Mouse (Mus musculus) midbrain, embryonic 11.5 days (tissue): ENCODE measurements around the gene Arhgap22. TPM values are rescaled to one million over a fixed set of nuclear protein-coding genes. Genes with fewer than 3 reads are reported as not detected.

Experiments used
- ATAC-seq: fragments of 200-750 bp; cut with Nextera tagmentation; 2 replicates; pipeline ENCODE4 v1.8.0; 2017; ENCODE audit warnings: moderate TSS enrichment, moderate library complexity; ENCODE audit not compliant: low FRiP score
- DNase-seq: peaks from one replicate; pipeline ENCODE4 v3.0.0; 2015; ENCODE audit warnings: low spot score; ENCODE audit errors: missing footprints
- H3K27ac ChIP-seq: fragments of 300-500 bp; sonication (generic); 2 replicates; pipeline ENCODE4 v1.5.1; 2014; ENCODE audit warnings: low read depth, low read length
- H3K27me3 ChIP-seq: fragments of 300-500 bp; sonication (generic); 2 replicates; pipeline ENCODE4 v1.6.1; 2014; ENCODE audit warnings: mild to moderate bottlenecking, low read length, moderate library complexity, mixed read lengths; ENCODE audit not compliant: control insufficient read depth, insufficient read depth
- H3K36me3 ChIP-seq: fragments of 300-500 bp; sonication (generic); 2 replicates; pipeline ENCODE4 v1.6.1; 2014; ENCODE audit warnings: mild to moderate bottlenecking, low read length, moderate library complexity, mixed read lengths; ENCODE audit not compliant: control insufficient read depth, insufficient read depth
- H3K4me1 ChIP-seq: fragments of 300-500 bp; sonication (generic); 2 replicates; pipeline ENCODE4 v1.6.1; 2014; ENCODE audit warnings: low read length; ENCODE audit not compliant: control insufficient read depth, insufficient read depth
- H3K4me2 ChIP-seq: fragments of 300-500 bp; sonication (generic); 2 replicates; pipeline ENCODE4 v1.6.1; 2014; ENCODE audit warnings: mild to moderate bottlenecking, moderate library complexity
- H3K4me3 ChIP-seq: fragments of 300-500 bp; sonication (generic); 2 replicates; pipeline ENCODE4 v1.5.1; 2014; ENCODE audit warnings: low read depth, low read length
- H3K9ac ChIP-seq: fragments of 300-500 bp; sonication (generic); 2 replicates; pipeline ENCODE4 v1.6.1; 2014; ENCODE audit warnings: low read length
- H3K9me3 ChIP-seq: fragments of 300-500 bp; sonication (generic); 2 replicates; pipeline ENCODE4 v1.6.1; 2016; ENCODE audit warnings: low read length; ENCODE audit not compliant: control insufficient read depth
- WGBS: fragments of 180-500 bp; shearing (Covaris S2); extraction: QIAGEN DNeasy Blood & Tissue Kit; methylation state at CpG from one replicate; pipeline ENCODE4 v1.1.7; 2014; 5-methylcytosine and 5-hydroxymethylcytosine counted together
- polyA plus RNA-seq: library from polyadenylated mRNA; unstranded; fragments of >200 nt; fragmentation: Nextera tagmentation; extraction: Ambion mirVana; gene quantifications from 2 replicates; pipeline ENCODE4 v1.2.1, GENCODE M21; 2014

Arhgap22 gene
- polyA plus RNA-seq, 1 experiment from 2014 or later: 1.5 TPM

- DNase-seq (no peak), ATAC-seq (no peak)
- Histone ChIP-seq H3K27me3 (no peaks in the 10 kb centered on the region), H3K36me3 (no peaks in the 10 kb centered on the region), H3K4me2 (no peak overlapping the region), H3K27ac (no peak overlapping the region), H3K9me3 (no peaks in the 10 kb centered on the region), H3K4me1 (peaks cover 2% of the 10 kb centered on the region; the same call in 1 of the 2 replicates), H3K9ac (no peak overlapping the region), H3K4me3 (no peak overlapping the region)
- WGBS: 82% methylated on average over 12 of the region's 12 CpGs
These were observed 144.0 kb downstream of the Arhgap22 start for GRCm38 (mm10) chr14:33357600-33358368.

GRCm38 (mm10) chr14:33358891-33359290 is 145.1 kb downstream of the Arhgap22 start:
- no peak overlapping the region for H3K4me2 ChIP-seq
- no peak overlapping the region for H3K9ac ChIP-seq
- H3K27me3 ChIP-seq: no peaks in the 10 kb centered on the region
- no peaks in the 10 kb centered on the region for H3K36me3 ChIP-seq
- H3K27ac ChIP-seq: no peak overlapping the region
- ATAC-seq (no peak), DNase-seq (no peak)
- peaks cover 3% of the 10 kb centered on the region; the same call in 1 of the 2 replicates for H3K4me1 ChIP-seq
- H3K4me3 ChIP-seq: no peak overlapping the region
- 92% methylated on average over 8 of the region's 8 CpGs for WGBS
- no peaks in the 10 kb centered on the region for H3K9me3 ChIP-seq

- no peak overlapping the region for H3K4me2 ChIP-seq
- no peak overlapping the region for H3K4me3 ChIP-seq
- peaks cover 3% of the 10 kb centered on the region; the same call in 1 of the 2 replicates for H3K4me1 ChIP-seq
- H3K36me3 ChIP-seq: no peaks in the 10 kb centered on the region
- DNase-seq (no peak), ATAC-seq (peak; percentile 34; the same call in 1 of the 2 replicates)
- 70% methylated on average over 4 of the region's 4 CpGs for WGBS
- no peak overlapping the region for H3K27ac ChIP-seq
- no peaks in the 10 kb centered on the region for H3K27me3 ChIP-seq
- no peaks in the 10 kb centered on the region for H3K9me3 ChIP-seq
- no peak overlapping the region for H3K9ac ChIP-seq
These were observed 147.7 kb downstream of the Arhgap22 start for GRCm38 (mm10) chr14:33361546-33361945.

GRCm38 (mm10) chr14:33362122-33362521 is 148.3 kb downstream of the Arhgap22 start:
- Histone ChIP-seq H3K4me2 (no peak overlapping the region), H3K36me3 (no peaks in the 10 kb centered on the region), H3K27me3 (no peaks in the 10 kb centered on the region), H3K4me1 (peaks cover 3% of the 10 kb centered on the region; the same call in 1 of the 2 replicates), H3K9ac (no peak overlapping the region), H3K9me3 (no peaks in the 10 kb centered on the region), H3K27ac (no peak overlapping the region), H3K4me3 (no peak overlapping the region)
- DNase-seq: no peak
- ATAC-seq: peak; percentile 33; the same call in 1 of the 2 replicates
- 73% methylated on average over 14 of the region's 14 CpGs for WGBS

GRCm38 (mm10) chr14:33362807-33363206 is 149.0 kb downstream of the Arhgap22 start:
- Histone ChIP-seq H3K9me3 (no peaks in the 10 kb centered on the region), H3K4me1 (peaks cover 3% of the 10 kb centered on the region; the same call in 1 of the 2 replicates), H3K27me3 (no peaks in the 10 kb centered on the region), H3K4me2 (no peak overlapping the region), H3K27ac (no peak overlapping the region), H3K36me3 (no peaks in the 10 kb centered on the region), H3K4me3 (no peak overlapping the region), H3K9ac (no peak overlapping the region)
- 45% methylated on average over 10 of the region's 10 CpGs for WGBS
- no peak for DNase-seq
- ATAC-seq: no peak

GRCm38 (mm10) chr14:33363611-33364010 is 149.8 kb downstream of the Arhgap22 start:
- WGBS: 84% methylated on average over 5 of the region's 5 CpGs
- DNase-seq: no peak
- H3K36me3 ChIP-seq: no peaks in the 10 kb centered on the region

GRCm38 (mm10) chr14:33364061-33364460 is 150.2 kb downstream of the Arhgap22 start:
- Histone ChIP-seq H3K27me3 (no peaks in the 10 kb centered on the region), H3K9ac (no peak overlapping the region), H3K36me3 (no peaks in the 10 kb centered on the region), H3K4me3 (no peak overlapping the region), H3K27ac (no peak overlapping the region), H3K4me2 (no peak overlapping the region), H3K4me1 (peaks cover 3% of the 10 kb centered on the region; the same call in 1 of the 2 replicates), H3K9me3 (no peaks in the 10 kb centered on the region)
- WGBS: 94% methylated on average over 2 of the region's 2 CpGs
- no peak for ATAC-seq
- DNase-seq: peak; percentile 49

More at GRCm38 (mm10) chr14:33363611-33364010, 149.8 kb downstream of the Arhgap22 start:
- Histone ChIP-seq H3K9me3 (no peaks in the 10 kb centered on the region), H3K27me3 (no peaks in the 10 kb centered on the region), H3K4me3 (no peak overlapping the region), H3K4me1 (peaks cover 3% of the 10 kb centered on the region; the same call in 1 of the 2 replicates), H3K27ac (no peak overlapping the region), H3K4me2 (no peak overlapping the region), H3K9ac (no peak overlapping the region)
- ATAC-seq: no peak

GRCm38 (mm10) chr14:33366891-33367777 is 153.3 kb downstream of the Arhgap22 start:
- H3K27me3 ChIP-seq: no peaks in the 10 kb centered on the region
- no peak for DNase-seq
- no peak overlapping the region for H3K27ac ChIP-seq
- 74% methylated on average over 30 of the region's 30 CpGs for WGBS
- no peaks in the 10 kb centered on the region for H3K9me3 ChIP-seq
- H3K4me1 ChIP-seq: peaks cover 6% of the 10 kb centered on the region; the same call in 1 of the 2 replicates
- H3K9ac ChIP-seq: no peak overlapping the region
- no peaks in the 10 kb centered on the region for H3K36me3 ChIP-seq
- H3K4me3 ChIP-seq: no peak overlapping the region
- H3K4me2 ChIP-seq: no peak overlapping the region
- ATAC-seq: 0 out of 2 replicates have a peak, but pooled peaks have one; percentile 9
